Mouse (Mus musculus): ENCODE data around the gene B3gnt3. TPM values are rescaled to one million over a fixed set of nuclear protein-coding genes. Genes with fewer than 3 reads are reported as not detected.
"Not testable (repeated sequence)": the region's sequence is repeated elsewhere in the genome, so short reads cannot be mapped to it uniquely, and the experiment has no call there.

Gene B3gnt3
- total RNA-seq, 1 experiment = 1.3 TPM

DNA sequence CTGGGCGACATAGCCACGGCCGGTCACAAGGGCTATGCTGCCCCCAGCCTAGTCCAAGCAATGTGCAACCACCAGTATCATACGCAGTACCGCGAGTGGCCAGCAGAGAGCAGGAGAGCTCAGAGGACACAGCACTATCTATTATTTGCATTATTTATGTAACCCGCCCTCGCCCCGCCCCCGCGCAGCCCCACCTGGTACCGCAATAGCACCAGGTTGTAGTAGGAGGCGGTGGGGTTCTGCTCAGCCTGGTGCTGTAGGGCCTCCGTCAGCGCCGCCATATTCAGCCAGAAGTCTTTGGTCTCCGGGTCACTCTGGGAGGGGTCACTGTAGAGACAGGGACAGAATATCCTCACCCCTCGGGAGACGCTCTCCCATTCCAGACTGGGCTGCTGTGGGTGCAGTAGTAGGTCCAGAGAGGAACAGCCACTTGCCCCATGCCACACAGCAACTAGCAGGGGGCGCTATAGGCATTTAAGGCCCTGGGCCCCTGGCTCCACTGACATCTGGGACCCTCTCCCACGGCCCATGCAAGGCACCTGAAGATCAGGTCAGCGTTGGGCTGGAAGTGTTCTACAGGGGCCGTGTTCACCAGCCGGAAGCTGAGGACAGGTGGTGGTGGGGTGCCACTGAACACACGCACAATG is 8.3 kb upstream of the B3gnt3 start:
- no peaks in the 10 kb centered on the region for H3K9me3 ChIP-seq (ENCODE audit: control insufficient read depth, insufficient read depth, low read depth, low read length)
- in situ Hi-C loops (cut with MboI; ENCODE audit: low sequenced_read_pairs in 2 of 2, unreplicated experiment in 2 of 2) = no loop called here
- peaks cover 4 to 13% of the 10 kb centered on the region in 2 experiments; a peak in 2 of 4 replicates for H3K4me1 ChIP-seq (ENCODE audit: control insufficient read depth in 2 of 2, insufficient read depth in 2 of 2, low read length in 2 of 2, poor library complexity in 1 of 2)
- peak overlapping the region; percentile 29 for H3K9ac ChIP-seq (ENCODE audit: insufficient read depth, low read depth, low read length, poor library complexity, severe bottlenecking)
- peak; percentile 86 for DNase-seq (ENCODE audit: low read depth, low spot score)
- TF ChIP-seq ZNF384 (IDR thresholded peaks at IDR 0.05; ENCODE audit: low read depth, low read length) = no peak
- TF ChIP-seq ZC3H11A (IDR thresholded peaks at IDR 0.05; ENCODE audit: borderline replicate concordance, low read depth, low read length) = peak; percentile 60; the same call in 1 of the 2 replicates
- H3K36me3 ChIP-seq (ENCODE audit: control insufficient read depth, insufficient read depth, low read length, poor library complexity, severe bottlenecking) = peaks cover 2% of the 10 kb centered on the region; the same call in 1 of the 2 replicates
- no peak overlapping the region; the same call in 1 of the 2 replicates for H3K27ac ChIP-seq (ENCODE audit: insufficient read depth, low read depth, low read length, poor library complexity, severe bottlenecking)
- H3K4me3 ChIP-seq (ENCODE audit: insufficient read depth in 1 of 2, low read depth in 1 of 2, low read length in 2 of 2, poor library complexity in 1 of 2, severe bottlenecking in 1 of 2) = peak overlapping the region; percentile 32 to 50; a peak in 2 of 4 replicates

- in situ Hi-C loops (cut with MboI; ENCODE audit: low sequenced_read_pairs in 2 of 2, unreplicated experiment in 2 of 2) = no loop called here
- Histone ChIP-seq H3K4me1 (ENCODE audit: control insufficient read depth in 2 of 2, insufficient read depth in 2 of 2, low read length in 2 of 2, poor library complexity in 1 of 2) (peaks cover 4 to 12% of the 10 kb centered on the region in 2 experiments; a peak in 2 of 4 replicates), H3K9ac (ENCODE audit: insufficient read depth, low read depth, low read length, poor library complexity, severe bottlenecking) (peak overlapping the region; percentile 5; the same call in 1 of the 2 replicates), H3K27ac (ENCODE audit: insufficient read depth, low read depth, low read length, poor library complexity, severe bottlenecking) (no peak overlapping the region), H3K36me3 (ENCODE audit: control insufficient read depth, insufficient read depth, low read length, poor library complexity, severe bottlenecking) (peaks cover 2% of the 10 kb centered on the region; the same call in 1 of the 2 replicates), H3K9me3 (ENCODE audit: control insufficient read depth, insufficient read depth, low read depth, low read length) (no peaks in the 10 kb centered on the region), H3K4me3 (ENCODE audit: insufficient read depth in 1 of 2, low read depth in 1 of 2, low read length in 2 of 2, poor library complexity in 1 of 2, severe bottlenecking in 1 of 2) (peak overlapping the region; percentile 32 to 50; a peak in 3 of 4 replicates)
- no peak for TF ChIP-seq HCFC1 (IDR thresholded peaks at IDR 0.05; ENCODE audit: borderline replicate concordance, insufficient read depth, low read length)
- TF ChIP-seq MAFK (IDR thresholded peaks at IDR 0.05; ENCODE audit: insufficient read depth, low read depth, low read length) = no peak
- no peak for TF ChIP-seq ZNF384 (IDR thresholded peaks at IDR 0.05; ENCODE audit: low read depth, low read length)
- TF ChIP-seq CHD2 (IDR thresholded peaks at IDR 0.05; ENCODE audit: low read depth, low read length) = no peak
- no peak for TF ChIP-seq ZC3H11A (IDR thresholded peaks at IDR 0.05; ENCODE audit: borderline replicate concordance, low read depth, low read length)
- DNase-seq (ENCODE audit: low read depth, low spot score) = no peak
Observed at GRCm38 (mm10) chr8:71709134-71709799, 7.7 kb upstream of the B3gnt3 start.

DNA sequence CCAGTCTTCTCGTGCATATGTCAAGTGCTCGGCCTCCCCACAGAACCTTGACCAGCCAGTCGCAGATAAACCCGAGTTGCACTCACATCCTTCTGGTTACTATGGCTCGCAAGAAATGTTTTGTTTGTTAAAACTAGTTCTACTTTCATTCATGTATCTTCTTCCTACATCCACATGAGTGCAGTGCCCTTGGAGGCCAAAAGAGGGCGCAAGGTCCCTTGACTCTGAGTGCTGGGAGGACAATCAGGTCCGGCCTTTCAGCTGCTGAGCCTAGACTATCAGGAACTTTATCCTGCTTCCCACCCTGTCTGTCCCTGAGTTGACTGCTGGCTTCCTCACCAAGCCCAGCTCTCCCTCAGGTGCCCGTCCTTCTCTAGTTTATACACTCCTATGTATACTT is 6.3 kb upstream of the B3gnt3 start:
- Histone ChIP-seq H3K36me3 (ENCODE audit: control insufficient read depth, insufficient read depth, low read length, poor library complexity, severe bottlenecking) (peaks cover 2% of the 10 kb centered on the region; the same call in 1 of the 2 replicates), H3K27ac (ENCODE audit: insufficient read depth, low read depth, low read length, poor library complexity, severe bottlenecking) (no peak overlapping the region), H3K9ac (ENCODE audit: insufficient read depth, low read depth, low read length, poor library complexity, severe bottlenecking) (no peak overlapping the region), H3K4me3 (ENCODE audit: insufficient read depth in 1 of 2, low read depth in 1 of 2, low read length in 2 of 2, poor library complexity in 1 of 2, severe bottlenecking in 1 of 2) (no peak overlapping the region), H3K9me3 (ENCODE audit: control insufficient read depth, insufficient read depth, low read depth, low read length) (no peaks in the 10 kb centered on the region), H3K4me1 (ENCODE audit: control insufficient read depth in 2 of 2, insufficient read depth in 2 of 2, low read length in 2 of 2, poor library complexity in 1 of 2) (peaks cover 4 to 12% of the 10 kb centered on the region in 2 experiments; a peak in 2 of 4 replicates)
- peak; percentile 74 for DNase-seq (ENCODE audit: low read depth, low spot score)
- in situ Hi-C loops (cut with MboI; ENCODE audit: low sequenced_read_pairs in 2 of 2, unreplicated experiment in 2 of 2) = no loop called here
- TF ChIP-seq CHD2 (IDR thresholded peaks at IDR 0.05; ENCODE audit: low read depth, low read length) (no peak), ZC3H11A (IDR thresholded peaks at IDR 0.05; ENCODE audit: borderline replicate concordance, low read depth, low read length) (peak; percentile 75; the same call in 1 of the 2 replicates)

DNA sequence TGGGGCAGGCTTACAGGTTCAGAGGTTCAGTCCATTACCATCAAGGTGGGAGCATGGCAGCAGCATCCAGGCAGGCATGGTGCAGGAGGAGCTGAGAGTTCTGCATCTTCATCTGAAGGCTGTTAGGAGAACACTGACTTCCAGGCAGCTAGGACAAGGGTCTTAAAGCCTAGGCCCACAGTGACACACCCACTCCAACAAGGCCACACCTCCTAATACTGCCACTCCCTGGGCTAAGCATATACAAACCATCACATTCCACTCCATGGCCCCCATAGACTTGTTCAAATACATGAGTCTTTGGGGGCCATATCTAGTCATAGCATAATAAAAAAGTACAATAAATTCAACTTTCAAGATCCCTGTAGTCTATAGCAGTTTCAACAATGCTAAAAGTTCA is 1.8 kb upstream of the B3gnt3 start:
- DNase-seq (ENCODE audit: low read depth, low spot score); H3K9ac ChIP-seq (ENCODE audit: insufficient read depth, low read depth, low read length, poor library complexity, severe bottlenecking); in situ Hi-C loops (cut with MboI; ENCODE audit: low sequenced_read_pairs in 2 of 2, unreplicated experiment in 2 of 2); H3K9me3 ChIP-seq (ENCODE audit: control insufficient read depth, insufficient read depth, low read depth, low read length); H3K27ac ChIP-seq (ENCODE audit: insufficient read depth, low read depth, low read length, poor library complexity, severe bottlenecking); H3K36me3 ChIP-seq (ENCODE audit: control insufficient read depth, insufficient read depth, low read length, poor library complexity, severe bottlenecking); H3K4me3 ChIP-seq (ENCODE audit: insufficient read depth in 1 of 2, low read depth in 1 of 2, low read length in 2 of 2, poor library complexity in 1 of 2, severe bottlenecking in 1 of 2): not testable (repeated sequence)
- H3K4me1 ChIP-seq (ENCODE audit: control insufficient read depth in 2 of 2, insufficient read depth in 2 of 2, low read length in 2 of 2, poor library complexity in 1 of 2) = peaks cover 4 to 18% of the 10 kb centered on the region in 2 experiments

DNA sequence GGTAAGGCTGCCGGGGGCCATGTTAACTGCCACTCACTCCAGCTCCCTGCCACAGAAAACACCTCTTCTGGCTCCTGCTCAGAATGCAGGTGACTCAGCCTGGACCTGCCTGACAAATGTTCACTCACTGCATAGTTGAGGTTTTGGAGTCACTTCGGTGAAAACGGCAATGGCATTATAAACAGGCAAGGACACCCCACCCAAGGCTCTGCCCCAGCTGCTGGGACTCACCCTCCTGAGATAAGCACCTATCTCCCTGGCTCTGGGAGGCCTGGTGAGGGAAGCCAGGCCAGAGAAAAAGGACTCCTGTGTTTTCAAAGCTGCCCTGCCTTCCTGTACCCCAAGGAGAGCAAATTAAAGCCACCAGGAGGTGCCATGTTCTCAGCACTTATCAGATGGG is 1.3 kb upstream of the B3gnt3 start:
- no peak for TF ChIP-seq ZNF384 (IDR thresholded peaks at IDR 0.05; ENCODE audit: low read depth, low read length)
- Histone ChIP-seq H3K4me1 (ENCODE audit: control insufficient read depth in 2 of 2, insufficient read depth in 2 of 2, low read length in 2 of 2, poor library complexity in 1 of 2) (peaks cover 2 to 18% of the 10 kb centered on the region in 2 experiments), H3K4me3 (ENCODE audit: insufficient read depth in 1 of 2, low read depth in 1 of 2, low read length in 2 of 2, poor library complexity in 1 of 2, severe bottlenecking in 1 of 2) (no peak overlapping the region), H3K9me3 (ENCODE audit: control insufficient read depth, insufficient read depth, low read depth, low read length) (no peaks in the 10 kb centered on the region), H3K27ac (ENCODE audit: insufficient read depth, low read depth, low read length, poor library complexity, severe bottlenecking) (no peak overlapping the region), H3K9ac (ENCODE audit: insufficient read depth, low read depth, low read length, poor library complexity, severe bottlenecking) (no peak overlapping the region), H3K36me3 (ENCODE audit: control insufficient read depth, insufficient read depth, low read length, poor library complexity, severe bottlenecking) (no peaks in the 10 kb centered on the region)
- in situ Hi-C loops (cut with MboI; ENCODE audit: low sequenced_read_pairs in 2 of 2, unreplicated experiment in 2 of 2) = no loop called here
- DNase-seq (ENCODE audit: low read depth, low spot score) = no peak

Measured in ES-E14 (cell line).